Mouse (Mus musculus): ENCODE results near the gene Iqgap3. TPM values are rescaled to one million over a fixed set of nuclear protein-coding genes. Genes with fewer than 3 reads are reported as not detected.
A peak's percentile ranks its signal among the peaks of the same experiment; 100 is the strongest.

The Iqgap3 gene
- 10 to 100 TPM; 17.2 to 18.8 TPM for total RNA-seq (2021)
- long read RNA-seq, experiment 1, full-length matches to known transcripts = 1 of 4 reads
- long read RNA-seq, experiment 1, partial matches to known transcripts = 2 of 4 reads
- long read RNA-seq, experiment 1, other reads (novel, unspliced or antisense) = 1 of 4 reads
- long read RNA-seq, experiment 2, partial matches to known transcripts = 6 of 8 reads
- long read RNA-seq, experiment 2, other reads (novel, unspliced or antisense) = 2 of 8 reads

- DNase-seq (ENCODE audit: low spot score in 2 of 2) = peak; percentile 74 to 81
These were observed at the start of gene Iqgap3 for GRCm38 (mm10) chr3:88081345-88082223. Gene Iqgap3, plus strand, starts transcription at chr3:88081971.

DNA sequence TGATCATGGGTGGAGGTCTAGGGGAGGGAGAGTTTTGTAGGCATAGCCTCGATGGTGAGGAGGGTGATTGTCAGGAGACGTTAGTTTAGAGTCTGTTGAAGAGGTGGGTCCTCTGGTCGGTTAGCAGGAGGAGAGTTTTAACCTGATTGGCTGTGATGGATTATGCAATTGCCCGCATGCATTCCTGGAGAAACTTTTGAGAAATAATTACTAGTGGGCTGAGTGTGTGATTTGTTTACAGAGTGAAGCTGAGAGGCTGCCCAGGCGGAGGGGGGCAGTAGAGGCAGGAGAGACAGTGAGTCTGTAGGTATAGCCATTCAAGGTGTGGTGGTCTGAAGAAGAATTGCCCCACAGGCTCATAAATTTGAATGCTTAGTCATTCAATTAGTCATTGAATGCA, 48.3 kb upstream of the Iqgap3 start:
- DNase-seq (ENCODE audit: low spot score in 2 of 2) = no peak

DNA sequence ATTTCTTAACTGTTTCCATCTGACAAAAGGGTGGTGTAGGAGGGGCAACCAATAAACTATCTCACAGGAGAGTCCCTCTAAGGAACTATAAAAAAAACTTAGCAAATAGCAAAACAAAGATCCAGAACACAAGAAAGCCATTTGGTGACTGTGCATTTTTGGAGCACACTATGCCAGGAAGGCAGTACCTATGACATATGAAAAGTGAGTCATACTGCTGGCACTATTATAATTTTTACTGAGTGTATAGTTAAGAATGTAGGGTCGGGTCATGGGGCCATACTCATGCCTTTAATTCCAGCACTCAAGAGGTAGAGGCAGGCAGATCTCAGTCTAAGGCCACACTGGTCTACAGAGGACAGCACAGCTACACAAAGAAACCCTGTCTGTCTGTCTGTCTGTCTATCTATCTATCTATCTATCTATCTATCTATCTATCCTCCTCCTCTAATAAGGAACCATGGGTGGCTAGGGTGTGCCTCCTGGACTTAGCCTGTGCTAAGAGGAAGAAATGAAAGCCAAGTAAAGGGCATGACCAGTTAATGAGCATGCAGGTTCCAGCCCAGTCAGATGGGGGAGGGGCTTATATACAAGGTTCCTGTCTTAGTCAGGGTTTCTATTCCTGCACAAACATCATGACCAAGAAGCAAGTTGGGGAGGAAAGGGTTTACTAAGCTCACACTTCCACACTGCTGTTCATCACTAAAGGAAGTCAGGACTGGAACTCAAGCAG, 46.0 kb upstream of the Iqgap3 start:
- DNase-seq (ENCODE audit: low spot score in 2 of 2) = no peak

DNA sequence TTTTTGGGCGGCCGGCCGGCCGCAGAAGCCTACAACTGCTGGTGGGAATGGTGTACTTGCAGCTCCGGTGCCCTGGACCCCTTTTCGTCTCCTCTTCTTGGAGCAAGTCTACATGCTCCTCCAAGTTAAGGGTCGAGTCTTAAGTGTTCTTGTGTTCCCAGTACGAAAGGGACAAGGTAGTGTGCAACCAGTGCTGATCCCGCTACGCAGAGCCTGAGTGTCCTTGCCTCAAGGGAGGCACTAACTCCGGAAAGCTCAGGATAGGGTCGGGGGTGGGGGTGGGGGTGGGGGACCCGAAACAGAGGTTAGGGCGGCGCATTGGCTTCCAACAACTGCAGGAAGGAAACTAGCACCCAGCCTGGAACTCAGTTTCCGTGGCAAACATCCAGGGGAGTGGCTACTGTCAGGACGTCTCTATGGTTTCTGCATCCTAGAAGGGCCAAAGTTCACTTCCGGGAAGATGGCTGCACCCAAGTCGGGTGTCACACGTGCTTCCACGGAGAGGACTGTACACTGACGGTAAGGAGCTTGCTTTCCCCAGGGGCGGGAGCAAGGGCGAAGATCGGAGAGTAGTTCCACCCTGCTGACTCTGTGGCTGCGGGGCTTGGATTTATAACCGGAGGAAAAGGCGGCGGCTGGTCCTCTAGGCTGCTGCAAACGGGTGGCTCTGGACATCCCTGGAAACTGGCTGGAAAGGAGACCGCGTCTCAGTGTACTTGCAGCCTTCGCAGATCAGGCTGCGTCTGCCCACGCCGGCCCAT, 38.9 kb upstream of the Iqgap3 start, which contains the start of gene Gpatch4:
Gene Gpatch4 (plus strand): TSS at position 448 of the 761 bp plus-strand sequence.
- peak; percentile 39 to 73 for DNase-seq (ENCODE audit: low spot score in 2 of 2)

DNA sequence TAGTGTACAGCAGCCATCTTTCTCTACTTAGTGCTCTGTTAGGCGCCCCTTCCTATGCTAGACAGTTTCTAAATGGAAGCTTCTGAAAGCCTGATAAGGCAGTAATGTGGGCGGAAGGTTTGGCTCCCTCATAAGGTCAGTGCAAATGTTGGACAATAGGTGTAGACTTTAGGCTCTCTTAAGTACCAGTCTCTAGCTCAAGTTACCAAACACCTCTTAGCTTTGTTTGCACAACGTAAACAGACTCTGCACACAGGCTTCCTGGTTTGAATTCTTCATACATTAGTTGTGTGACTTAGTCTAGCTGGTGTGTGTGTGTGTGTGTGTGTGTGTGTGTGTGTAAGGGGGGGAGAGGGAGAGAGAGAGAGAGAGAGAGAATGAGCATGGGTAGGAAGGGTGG, 32.2 kb upstream of the Iqgap3 start:
- no peak for DNase-seq (ENCODE audit: low spot score in 2 of 2)

- DNase-seq (ENCODE audit: low spot score in 2 of 2) = no peak
These were observed 24.7 kb upstream of the Iqgap3 start for GRCm38 (mm10) chr3:88057030-88057429.

DNA sequence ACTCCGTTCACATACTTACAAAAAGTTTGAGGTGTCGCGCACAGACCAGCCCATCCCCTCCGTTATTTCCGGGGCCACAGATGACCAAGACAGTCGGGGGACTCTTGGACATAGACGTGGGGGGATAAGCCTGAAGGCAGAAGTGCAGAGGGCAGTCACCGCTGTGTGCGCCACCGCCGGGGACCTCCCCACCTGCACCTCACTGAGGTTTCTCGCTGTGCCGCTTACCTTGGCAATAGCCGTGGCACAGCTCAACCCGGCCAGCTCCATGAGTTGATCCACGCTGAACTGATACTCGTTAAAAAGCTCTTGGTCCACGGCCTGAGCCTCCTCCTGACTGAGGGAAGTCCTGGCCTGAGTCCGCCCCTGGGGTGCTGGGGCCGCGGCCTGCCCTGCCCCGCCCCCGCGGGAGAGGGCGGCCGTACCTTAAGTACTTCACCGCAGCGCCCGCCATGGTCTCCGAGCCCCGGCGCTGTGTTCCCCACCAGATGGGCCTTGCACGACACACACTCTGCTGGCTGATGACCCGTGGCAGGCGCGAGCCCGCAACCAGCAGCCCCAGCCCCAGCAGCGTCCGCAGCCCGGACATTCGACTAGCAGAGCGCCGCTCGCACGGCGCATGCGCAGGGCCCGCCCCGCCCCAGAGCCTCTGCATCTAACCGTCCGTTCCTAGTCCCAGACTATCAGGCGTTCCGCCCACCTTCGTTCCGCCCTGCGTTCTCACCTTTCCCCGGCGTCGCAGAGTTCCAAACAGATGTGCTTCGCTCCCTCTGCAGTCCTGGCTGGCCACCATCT, 23.7 kb upstream of the Iqgap3 start, which contains the start of gene Naxe:
Gene Naxe (minus strand): TSS at position 594 of the 795 bp plus-strand sequence.
- DNase-seq (ENCODE audit: low spot score in 2 of 2) = peak; percentile 66 to 77

- DNase-seq (ENCODE audit: low spot score in 2 of 2) = no peak
These were observed 13.4 kb upstream of the Iqgap3 start for GRCm38 (mm10) chr3:88068386-88068785.

GRCm38 (mm10) chr3:88071783-88072182, 10.0 kb upstream of the Iqgap3 start:
- peak; percentile 74 to 76 for DNase-seq (ENCODE audit: low spot score in 2 of 2)

DNA sequence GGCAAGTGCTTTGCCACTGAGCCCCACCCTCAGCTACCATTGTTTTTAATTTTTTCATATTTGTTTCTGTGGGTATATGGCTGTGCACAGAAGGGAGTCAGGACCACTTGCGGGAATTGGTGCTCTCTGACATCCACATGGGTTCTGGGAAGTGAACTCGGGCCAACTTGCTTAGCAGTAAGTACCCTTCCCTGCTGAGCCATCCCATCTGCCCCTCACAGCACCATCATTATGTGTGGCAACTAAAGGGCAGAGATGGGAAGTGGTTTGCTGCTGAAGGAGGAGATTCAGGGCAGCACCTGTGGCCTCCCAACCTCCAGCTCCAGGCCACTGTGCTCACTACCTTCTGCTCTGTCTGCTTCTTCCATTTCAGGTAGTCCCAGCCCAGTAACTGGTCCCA, 8.1 kb upstream of the Iqgap3 start:
- DNase-seq (ENCODE audit: low spot score in 2 of 2) = no peak

- DNase-seq (ENCODE audit: low spot score in 2 of 2) = no peak
These were observed 7.4 kb upstream of the Iqgap3 start for GRCm38 (mm10) chr3:88074351-88074750.

DNA sequence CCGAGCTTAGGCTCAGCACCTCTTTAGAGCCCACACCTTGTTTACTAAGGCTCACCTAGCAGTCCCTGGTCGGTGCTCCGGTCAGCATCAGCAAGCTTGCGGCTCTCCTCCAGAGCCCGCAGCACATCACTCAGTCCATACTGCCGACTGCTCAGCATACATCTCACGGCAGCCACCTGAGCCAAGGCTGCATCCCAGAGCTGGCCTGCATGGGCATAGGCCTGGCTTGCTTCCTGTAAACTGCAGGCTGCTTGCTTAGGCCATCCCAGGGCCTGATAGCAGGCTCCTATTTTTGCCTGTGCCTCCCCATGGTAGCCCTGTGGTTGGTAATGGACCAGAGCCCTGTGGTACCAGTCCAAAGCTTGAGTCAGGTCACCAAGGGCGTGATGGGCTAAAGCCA, 7.0 kb upstream of the Iqgap3 start:
- DNase-seq (ENCODE audit: low spot score in 2 of 2) = no peak

- DNase-seq (ENCODE audit: low spot score in 2 of 2) = no peak
These were observed 4.3 kb upstream of the Iqgap3 start for GRCm38 (mm10) chr3:88077441-88077840.

DNA sequence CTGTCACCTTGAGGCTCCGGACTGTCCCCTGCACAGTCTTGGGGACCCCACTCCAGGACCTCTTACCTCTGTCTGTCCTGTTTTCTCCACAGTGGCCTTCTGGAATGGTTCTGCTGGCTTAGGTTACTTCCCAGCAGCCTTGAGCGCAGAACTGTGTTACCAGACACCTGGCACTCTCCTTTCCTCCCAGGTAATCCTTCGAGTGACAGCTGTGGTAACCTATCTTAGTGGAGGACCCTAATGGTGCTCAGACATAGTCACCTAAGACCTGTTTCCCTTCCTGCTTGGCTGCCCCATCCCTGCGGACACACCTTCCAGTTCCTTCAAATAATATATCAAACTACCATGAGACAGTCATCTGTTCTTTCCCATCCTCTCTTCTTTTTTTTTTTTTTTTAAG, 3.6 kb upstream of the Iqgap3 start, which contains the start of gene Ttc24:
Gene Ttc24 (minus strand): TSS at position 101 of the 400 bp plus-strand sequence.
- no peak for DNase-seq (ENCODE audit: low spot score in 2 of 2)

DNA sequence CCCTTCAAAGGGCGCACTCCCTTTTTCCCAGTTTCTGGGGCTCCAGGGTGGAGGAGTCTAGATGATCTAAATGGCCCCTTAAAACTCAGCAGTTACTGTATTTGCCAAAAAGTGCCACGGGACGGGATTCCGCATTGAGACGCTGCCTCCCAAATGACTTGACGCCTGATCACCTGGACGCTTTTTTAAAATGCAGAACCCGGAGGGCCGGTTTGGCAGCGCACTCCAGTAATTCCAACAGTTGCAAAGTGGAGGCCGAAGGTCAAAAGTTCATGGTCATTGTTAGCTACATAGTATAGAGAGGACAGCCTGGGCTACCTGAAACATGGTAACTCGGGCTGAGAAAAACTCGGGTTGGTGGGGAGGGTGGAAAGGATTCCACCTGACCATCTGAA, 450 bp downstream of the Iqgap3 start:
- DNase-seq (ENCODE audit: low spot score in 2 of 2) = no peak

GRCm38 (mm10) chr3:88082663-88083062, 892 bp downstream of the Iqgap3 start:
- no peak for DNase-seq (ENCODE audit: low spot score in 2 of 2)

GRCm38 (mm10) chr3:88084001-88084400, 2.2 kb downstream of the Iqgap3 start:
- no peak for DNase-seq (ENCODE audit: low spot score in 2 of 2)

- no peak for DNase-seq (ENCODE audit: low spot score in 2 of 2)
These were observed 3.7 kb downstream of the Iqgap3 start for GRCm38 (mm10) chr3:88085459-88085858.

- DNase-seq (ENCODE audit: low spot score in 2 of 2) = no peak
These were observed 5.9 kb downstream of the Iqgap3 start for GRCm38 (mm10) chr3:88087688-88088087.

- DNase-seq (ENCODE audit: low spot score in 2 of 2) = no peak
These were observed 8.3 kb downstream of the Iqgap3 start for GRCm38 (mm10) chr3:88090106-88090505.
